ENCODE assay signal across 8 mouse cellular contexts in genomic region chr12:81026277-81026994, GRCm38 (mm10). TPM values are rescaled to one million over a fixed set of nuclear protein-coding genes. Genes with fewer than 3 reads are reported as not detected.
DNase-seq lines count a peak whose midpoint lies in the region; ATAC-seq and TF ChIP-seq lines count a peak whose summit lies in the region.

Gene Smoc1, plus strand, starts transcription at chr12:81026808.

- 4% methylated on average over 40 of the region's 42 CpGs for WGBS in forebrain, embryonic 12.5 days
- 5% methylated on average over 41 of the region's 42 CpGs for WGBS in heart, postnatal 0 days
- WGBS in liver, postnatal 0 days (ENCODE audit: insufficient replicate concordance): 9% methylated on average over 28 of the region's 42 CpGs

- no peaks in the 10 kb centered on the region for H3K9me3 ChIP-seq in G1E (replicated peaks)
- H3K9me3 ChIP-seq in forebrain, embryonic 12.5 days: no peaks in the 10 kb centered on the region
- H3K9me3 ChIP-seq in heart, postnatal 0 days (replicated peaks; ENCODE audit: control insufficient read depth, low read length): no peaks in the 10 kb centered on the region
- no peaks in the 10 kb centered on the region for H3K9me3 ChIP-seq in liver, postnatal 0 days (ENCODE audit: low read length)

- peaks cover 41% of the 10 kb centered on the region for H3K4me1 ChIP-seq in G1E (ENCODE audit: insufficient read depth, low read depth, low read length)
- H3K4me1 ChIP-seq in forebrain, embryonic 12.5 days: peaks cover 20% of the 10 kb centered on the region
- no peaks in the 10 kb centered on the region for H3K4me1 ChIP-seq in heart, postnatal 0 days (ENCODE audit: control insufficient read depth, insufficient read depth)
- peaks cover 6% of the 10 kb centered on the region; the same call in 1 of the 2 replicates for H3K4me1 ChIP-seq in liver, postnatal 0 days (ENCODE audit: insufficient read depth)

- peaks cover 94% of the 10 kb centered on the region for H3K36me3 ChIP-seq in G1E (replicated peaks)
- no peaks in the 10 kb centered on the region for H3K36me3 ChIP-seq in forebrain, embryonic 12.5 days (replicated peaks)
- H3K36me3 ChIP-seq in heart, postnatal 0 days (replicated peaks; ENCODE audit: control insufficient read depth, insufficient read depth, low read length): no peaks in the 10 kb centered on the region
- no peaks in the 10 kb centered on the region for H3K36me3 ChIP-seq in liver, postnatal 0 days (replicated peaks; ENCODE audit: insufficient read depth, low read length)

- DNase-seq in G1E (ENCODE audit: low spot score): no peak
- peak; percentile 92 for DNase-seq in brain, embryonic 14.5 days (ENCODE audit: low read depth)
- DNase-seq in heart, postnatal 0 days (ENCODE audit: low spot score): peak; percentile 40
- peak; percentile 70 to 71 for DNase-seq in layer of hippocampus, adult 2 months (ENCODE audit: low spot score in 2 of 2)
- DNase-seq in liver, postnatal 0 days: peak; percentile 86
- peak; percentile 73 for DNase-seq in right cerebral cortex, postnatal 14 days
- DNase-seq in natural killer cell, adult 2 months (ENCODE audit: low spot score in 2 of 2): no peak

- TF ChIP-seq POLR2A in brain, embryonic 14.5 days (IDR thresholded peaks at IDR 0.05; ENCODE audit: borderline replicate concordance, extremely low read depth, insufficient read depth, insufficient read length, poor library complexity, severe bottlenecking): peak; percentile 56

- H3K4me3 ChIP-seq in G1E (ENCODE audit: low read depth, low read length): peak within 1 kb of the TSS; percentile 17; the same call in 1 of the 2 replicates
- H3K4me3 ChIP-seq in forebrain, embryonic 12.5 days (replicated peaks): peak within 1 kb of the TSS; percentile 76
- H3K4me3 ChIP-seq in heart, postnatal 0 days (ENCODE audit: low read depth, low read length): peak within 1 kb of the TSS; percentile 46
- peak within 1 kb of the TSS; percentile 58 for H3K4me3 ChIP-seq in layer of hippocampus, adult 2 months
- peak within 1 kb of the TSS; percentile 62 for H3K4me3 ChIP-seq in liver, postnatal 0 days (ENCODE audit: low read depth, low read length)

- H3K27ac ChIP-seq in forebrain, embryonic 12.5 days: no peak within 1 kb of the TSS
- no peak within 1 kb of the TSS for H3K27ac ChIP-seq in heart, postnatal 0 days (ENCODE audit: low read depth)
- H3K27ac ChIP-seq in layer of hippocampus, adult 2 months: peak within 1 kb of the TSS; percentile 28; the same call in 1 of the 2 replicates
- peak within 1 kb of the TSS; percentile 62; the same call in 1 of the 2 replicates for H3K27ac ChIP-seq in liver, postnatal 0 days (ENCODE audit: low read depth)

- TF ChIP-seq CTCF in G1E (IDR thresholded peaks at IDR 0.05; ENCODE audit: low read depth, low read length): no peak
- TF ChIP-seq CTCF in brain, embryonic 14.5 days (IDR thresholded peaks at IDR 0.05; ENCODE audit: borderline replicate concordance, extremely low read depth, insufficient read depth, insufficient read length): no peak
- no peak for TF ChIP-seq CTCF in heart, postnatal 0 days (IDR thresholded peaks at IDR 0.05; ENCODE audit: low read depth)
- TF ChIP-seq CTCF in layer of hippocampus, adult 2 months (conservative IDR thresholded peaks at IDR 0.05): no peak
- no peak for TF ChIP-seq CTCF in liver, postnatal 0 days (IDR thresholded peaks at IDR 0.05; ENCODE audit: low read depth)

- TF ChIP-seq EP300 in heart, postnatal 0 days (IDR thresholded peaks at IDR 0.05; ENCODE audit: low read depth): no peak
- TF ChIP-seq EP300 in liver, postnatal 0 days (IDR thresholded peaks at IDR 0.05; ENCODE audit: low read depth): no peak

- no peak for ATAC-seq in G1E (ENCODE audit: extremely low read depth, insufficient number of reproducible peaks, low FRiP score, poor library complexity, severe bottlenecking)
- peak; percentile 97 for ATAC-seq in forebrain, embryonic 12.5 days (ENCODE audit: low FRiP score)
- ATAC-seq in heart, postnatal 0 days (ENCODE audit: insufficient read depth, low read depth): peak; percentile 77; the same call in 1 of the 2 replicates
- ATAC-seq in liver, postnatal 0 days: peak; percentile 94

- H3K27me3 ChIP-seq in G1E (ENCODE audit: insufficient read depth, low read length): no peaks in the 10 kb centered on the region
- peaks cover 23% of the 10 kb centered on the region for H3K27me3 ChIP-seq in forebrain, embryonic 12.5 days
- H3K27me3 ChIP-seq in heart, postnatal 0 days (ENCODE audit: control insufficient read depth, insufficient read depth, low read length): peaks cover 54% of the 10 kb centered on the region
- H3K27me3 ChIP-seq in liver, postnatal 0 days (ENCODE audit: insufficient read depth, low read length): peaks cover 28% of the 10 kb centered on the region

- peak within 1 kb of the TSS; percentile 64 for H3K9ac ChIP-seq in forebrain, embryonic 12.5 days
- H3K9ac ChIP-seq in heart, postnatal 0 days (replicated peaks; ENCODE audit: low read depth, low read length): no peak within 1 kb of the TSS
- peak within 1 kb of the TSS; percentile 72 for H3K9ac ChIP-seq in liver, postnatal 0 days (replicated peaks)

- H3K4me2 ChIP-seq in forebrain, embryonic 12.5 days: peak within 1 kb of the TSS; percentile 98
- peak within 1 kb of the TSS; percentile 78 for H3K4me2 ChIP-seq in heart, postnatal 0 days (ENCODE audit: low read depth, low read length)
- H3K4me2 ChIP-seq in liver, postnatal 0 days (ENCODE audit: low read depth, low read length): peak within 1 kb of the TSS; percentile 71

RNA-seq across cellular contexts. Expression of gene Smoc1, which starts in this region (rescaled TPM):
- total RNA-seq in G1E (2014; fragmentation: Nextera tagmentation): 33.8 and 36.3 TPM in 2 replicates
- total RNA-seq in G1E (2017): 28.1 and 28.3 TPM in 2 replicates
- polyA plus RNA-seq in G1E (2012): 7.4 and 10.6 TPM in 2 replicates
- polyA plus RNA-seq in brain, embryonic 14.5 days (2012; rRNA removed): 22.4 and 40.0 TPM in 2 replicates
- polyA plus RNA-seq in forebrain, embryonic 12.5 days (2016; fragmentation: Nextera tagmentation; extraction: Ambion mirVana): 7.3 and 8.5 TPM in 2 replicates
- total RNA-seq in heart, postnatal 0 days (2014; rRNA removed; ENCODE audit: low replicate concordance): 2.7 and 5.1 TPM in 2 replicates
- polyA plus RNA-seq in heart, postnatal 0 days (2015; fragmentation: Nextera tagmentation; extraction: Ambion mirVana): 5.9 and 6.2 TPM in 2 replicates
- total RNA-seq in layer of hippocampus, adult 2 months (2021): 1 to 10 TPM; 7.6 to 8.0 TPM
- polyA plus RNA-seq in liver, postnatal 0 days (2015; fragmentation: Nextera tagmentation; extraction: Ambion mirVana): 12.3 and 15.5 TPM in 2 replicates

Comparison
In these comparisons a context has a peak if more than half of its experiments do, and no peak if none do; other contexts are left out.
1. DNase-seq: peak in brain, embryonic 14.5 days (single experiment), heart, postnatal 0 days (single experiment), layer of hippocampus, adult 2 months (2 of 2), liver, postnatal 0 days (single experiment) and right cerebral cortex, postnatal 14 days (single experiment); none in G1E (single experiment) and natural killer cell, adult 2 months (0 of 2).
2. H3K4me3 ChIP-seq: peak in every context shown above with its lines; median percentile 76 in forebrain, embryonic 12.5 days; 62 in liver, postnatal 0 days; 58 in layer of hippocampus, adult 2 months; 46 in heart, postnatal 0 days; 17 in G1E.
3. H3K27ac ChIP-seq: peak in layer of hippocampus, adult 2 months (single experiment) and liver, postnatal 0 days (single experiment); none in forebrain, embryonic 12.5 days (single experiment) and heart, postnatal 0 days (single experiment).
4. Peak in every context shown above with its lines, with median percentiles within 50 percentile points of each other: H3K4me2 ChIP-seq.